26 mouse cellular contexts compared by ENCODE assay signal in the genomic region with DNA sequence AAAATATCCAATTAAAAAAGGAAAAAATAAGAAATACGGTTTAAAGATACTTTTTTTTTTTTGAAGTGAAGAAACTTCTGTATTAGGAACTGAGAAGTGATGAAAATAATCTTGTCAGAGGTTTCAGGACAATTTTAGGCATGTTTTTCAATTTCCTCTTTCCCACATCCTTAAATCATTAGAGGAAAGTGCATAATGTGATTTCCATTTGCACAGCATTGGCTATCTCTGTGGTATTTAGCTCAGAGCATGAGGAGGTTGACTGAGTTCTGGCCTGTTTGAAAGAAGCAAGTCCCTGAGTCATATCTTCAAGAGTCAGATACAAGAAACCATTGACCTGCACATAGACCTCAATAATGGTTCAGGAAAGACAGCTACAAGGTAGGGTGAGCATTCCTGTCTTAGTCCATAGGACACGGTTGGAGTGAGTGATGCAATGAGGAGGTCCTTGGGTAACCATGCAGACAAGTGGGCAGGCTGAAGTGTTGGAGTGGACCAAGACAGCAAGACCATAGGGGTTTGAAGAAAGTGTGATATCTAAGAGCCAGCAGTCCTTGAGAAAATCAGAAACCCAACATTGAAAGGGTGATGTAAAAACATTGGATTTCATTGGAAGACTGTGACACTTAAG. TPM values are rescaled to one million over a fixed set of nuclear protein-coding genes. Genes with fewer than 3 reads are reported as not detected.
DNase-seq lines count a peak whose midpoint lies in the region; ATAC-seq and TF ChIP-seq lines count a peak whose summit lies in the region.
"Had no signal": no experiment of that assay in that cellular context is flagged by ENCODE, and none has a peak within 500 bp of the region (broad histone marks: within the 10 kb centered on the region; RNA-seq: fewer than 3 reads in every experiment).

A gene (plus strand): TSS at position 221 of the 631 bp plus-strand sequence.

- DNase-seq in heart, adult 8-10 months (ENCODE audit: low spot score), result peak; percentile 6
- DNase-seq in heart, postnatal 25 days (ENCODE audit: low spot score), result no peak
- DNase-seq in lung, postnatal 36 days, result peak; percentile 35
- DNase-seq in lung, adult 2 months, result no peak
- no peak for DNase-seq in right cerebral cortex, postnatal 25 days
- no peak for DNase-seq in cerebellum, adult 9-11 months
- DNase-seq: adrenal gland, postnatal 10 days; cerebellum, adult 11 months; cerebellum, adult 8-10 months; cerebellum, postnatal 25 days; gastrocnemius, postnatal 14 days; heart, adult 18-20 months; heart, postnatal 36 days had no signal

- no peaks in the 10 kb centered on the region for H3K9me3 ChIP-seq in kidney, embryonic 15.5 days (replicated peaks)
- H3K9me3 ChIP-seq: heart, embryonic 15.5 days; hindbrain, embryonic 15.5 days had no signal

- H3K4me2 ChIP-seq in kidney, embryonic 15.5 days, result no peak within 1 kb of the TSS
- H3K4me2 ChIP-seq: embryonic facial prominence, embryonic 13.5 days; forebrain, embryonic 12.5 days; heart, embryonic 11.5 days; heart, embryonic 15.5 days; hindbrain, embryonic 15.5 days had no signal

- no peaks in the 10 kb centered on the region for H3K27me3 ChIP-seq in kidney, embryonic 15.5 days
- H3K27me3 ChIP-seq: embryonic facial prominence, embryonic 13.5 days; forebrain, embryonic 12.5 days; heart, embryonic 15.5 days; hindbrain, embryonic 15.5 days had no signal

- no peaks in the 10 kb centered on the region for H3K4me1 ChIP-seq in lung, adult 2 months (ENCODE audit: control insufficient read depth, insufficient read depth, low read length)
- no peaks in the 10 kb centered on the region for H3K4me1 ChIP-seq in kidney, embryonic 15.5 days
- H3K4me1 ChIP-seq: embryonic facial prominence, embryonic 13.5 days; forebrain, embryonic 12.5 days; heart, embryonic 15.5 days; hindbrain, embryonic 15.5 days had no signal

- intact Hi-C loops in heart, postnatal 25 days (cut with DNase I), result no loop called here

- WGBS in lung, adult 2 months, result 76% methylated on average over 2 of the region's 2 CpGs
- WGBS in kidney, embryonic 15.5 days, result 77% methylated on average over 2 of the region's 2 CpGs

- ATAC-seq in megakaryocyte, adult 5-6 weeks (ENCODE audit: poor library complexity, severe bottlenecking), result peak; percentile 84
- ATAC-seq in kidney, embryonic 15.5 days (replicated peaks; ENCODE audit: low FRiP score), result no peak
- ATAC-seq: forebrain, embryonic 16.5 days had no signal

- no peak for TF ChIP-seq POLR2A in lung, adult 2 months (IDR thresholded peaks at IDR 0.05; ENCODE audit: borderline replicate concordance, extremely low read depth, low read depth, low read length)

- TF ChIP-seq CTCF in lung, adult 2 months (IDR thresholded peaks at IDR 0.05; ENCODE audit: insufficient read depth, low read length), result no peak

- H3K4me3 ChIP-seq in lung, adult 2 months (replicated peaks; ENCODE audit: extremely low read depth, low read depth, low read length), result no peak within 1 kb of the TSS
- H3K4me3 ChIP-seq in kidney, embryonic 15.5 days (replicated peaks), result no peak within 1 kb of the TSS
- H3K4me3 ChIP-seq: embryonic facial prominence, embryonic 13.5 days; forebrain, embryonic 12.5 days; heart, embryonic 15.5 days; hindbrain, embryonic 15.5 days had no signal

- H3K9ac ChIP-seq in kidney, embryonic 15.5 days, result no peak within 1 kb of the TSS
- H3K9ac ChIP-seq: embryonic facial prominence, embryonic 13.5 days; forebrain, embryonic 12.5 days; heart, embryonic 15.5 days; hindbrain, embryonic 15.5 days had no signal

- H3K27ac ChIP-seq in kidney, embryonic 15.5 days, result no peak within 1 kb of the TSS
- H3K27ac ChIP-seq: embryonic facial prominence, embryonic 13.5 days; forebrain, embryonic 12.5 days; heart, embryonic 15.5 days; hindbrain, embryonic 15.5 days had no signal

- H3K36me3 ChIP-seq in kidney, embryonic 15.5 days, result no peaks in the 10 kb centered on the region
- H3K36me3 ChIP-seq: embryonic facial prominence, embryonic 13.5 days; forebrain, embryonic 12.5 days; heart, embryonic 15.5 days; hindbrain, embryonic 15.5 days had no signal

RNA-seq across cellular contexts. Expression of the gene that starts here (rescaled TPM):
- under 1 TPM in 1 of 4 experiments, not detected in 3; 0.57 TPM for total RNA-seq in heart, adult 8-10 months (2022)
- total RNA-seq in heart, postnatal 25 days (2021), result not detected
- polyA plus RNA-seq in lung, adult 2 months (2012; rRNA removed), result 1.7 and 2.9 TPM in 2 replicates
- 35.7 and 37.7 TPM in 2 replicates for total RNA-seq in megakaryocyte, adult 5-6 weeks (2015)
- total RNA-seq in megakaryocyte, adult 5-6 weeks (2017), result 26.7 and 30.1 TPM in 2 replicates
- not detected in 2 replicates for polyA plus RNA-seq in kidney, embryonic 15.5 days (2015; fragmentation: Nextera tagmentation; extraction: Ambion mirVana)
- total RNA-seq: gastrocnemius, adult 18-20 months; gastrocnemius, postnatal 14 days; heart, adult 18-20 months; heart, postnatal 36 days; MEL had no signal
- polyA plus RNA-seq: C2C12; embryonic facial prominence, embryonic 13.5 days; forebrain, embryonic 12.5 days; forebrain, embryonic 16.5 days; frontal cortex, adult 2 months; heart, embryonic 11.5 days; heart, embryonic 15.5 days; hindbrain, embryonic 11.5 days; hindbrain, embryonic 15.5 days had no signal

Comparison
In these comparisons a context has a peak if more than half of its experiments do, and no peak if none do; other contexts are left out.
1. RNA of the gene that starts here (total RNA-seq): 26.7 to 37.7 TPM in megakaryocyte, adult 5-6 weeks; not detected in heart, postnatal 25 days and 0.57 TPM in heart, adult 8-10 months; every median in the first group is over 10 times any median in the second.
2. Peak in DNase-seq in heart, adult 8-10 months; RNA of the gene not detected or under 1 TPM.